Mouse (Mus musculus) ovary, adult 2 months (tissue): Measurements from ENCODE around the gene Inhbb. TPM values are rescaled to one million over a fixed set of nuclear protein-coding genes. Genes with fewer than 3 reads are reported as not detected.

ENCODE experiments used
- polyA plus RNA-seq: library from polyadenylated mRNA; depleted of rRNA; stranded (reverse); fragments of >200 nt; gene quantifications from 2 replicates; pipeline ENCODE4 v1.2.3, GENCODE M21; 2012; rRNA removed

Inhbb gene
- polyA plus RNA-seq: 308 and 348 TPM in 2 replicates

DNA sequence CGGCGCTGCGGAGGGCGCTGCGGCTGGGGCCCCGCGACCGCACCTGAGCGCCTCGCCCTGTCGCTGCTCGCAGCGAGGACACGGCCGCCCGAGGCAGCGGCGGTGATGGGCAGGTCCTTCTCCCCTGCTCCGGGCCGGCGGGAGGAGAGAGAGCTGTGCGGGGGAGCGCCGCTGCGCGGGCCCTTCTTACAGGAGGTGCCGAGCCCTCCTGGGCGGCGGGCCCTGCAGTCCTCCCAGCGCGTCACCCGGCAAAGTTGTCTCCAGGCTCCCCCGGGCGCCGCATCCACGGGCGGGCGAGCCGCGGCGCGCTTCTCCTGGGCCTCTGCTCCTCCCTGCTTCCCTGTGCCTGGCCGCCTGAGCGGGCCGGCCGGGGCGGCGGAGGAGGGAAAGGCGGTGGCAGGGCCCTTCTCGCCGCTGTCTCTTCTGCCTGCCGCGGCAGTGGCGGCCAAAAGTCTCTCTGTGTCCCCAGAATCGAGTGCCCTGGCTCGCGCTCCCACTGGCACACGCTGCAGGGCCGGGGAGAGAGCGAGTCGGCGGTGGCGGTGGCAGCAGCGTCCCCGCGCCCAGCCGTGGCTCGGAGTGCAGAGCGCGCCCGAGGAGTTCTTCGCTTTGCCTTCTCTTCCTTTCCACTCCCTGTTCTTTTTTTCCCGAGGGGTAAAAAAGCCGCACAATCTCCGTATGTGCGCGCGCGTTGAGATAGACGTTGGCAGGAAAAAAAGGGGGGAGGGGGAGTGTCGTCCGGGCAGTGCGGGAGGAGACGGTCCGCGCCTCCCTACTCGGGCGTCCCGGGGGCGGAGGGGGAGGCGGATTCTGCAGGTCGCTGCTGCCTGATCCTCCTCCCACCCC is at the start of gene Inhbb:
TSS of gene Inhbb (minus strand) at position 673 of the 846 bp plus-strand sequence.

Other genes starting within 250 kb of the Inhbb start
- gene Ralb, start 82.5 kb upstream of the Inhbb start, polyA plus RNA-seq: 44.0 and 47.7 TPM in 2 replicates
- 45.9 and 57.1 TPM in 2 replicates for gene Tmem185b, start 103.9 kb upstream of the Inhbb start, polyA plus RNA-seq
- 7.3 and 9.9 TPM in 2 replicates for gene Epb41l5, start 226.8 kb upstream of the Inhbb start, polyA plus RNA-seq